Comparison of ENCODE assay signal across 11 mouse cellular contexts in genomic region chr5:151393821-151394662, GRCm38 (mm10). TPM values are rescaled to one million over a fixed set of nuclear protein-coding genes. Genes with fewer than 3 reads are reported as not detected.
DNase-seq lines count a peak whose midpoint lies in the region; ATAC-seq and TF ChIP-seq lines count a peak whose summit lies in the region.
"Had no signal": no experiment of that assay in that cellular context is flagged by ENCODE, and none has a peak within 500 bp of the region (broad histone marks: within the 10 kb centered on the region; RNA-seq: fewer than 3 reads in every experiment).

No protein-coding gene starts in this region.

- H3K27me3 ChIP-seq in midbrain, embryonic 16.5 days (ENCODE audit: control insufficient read depth, insufficient read depth, low read depth, low read length): no peaks in the 10 kb centered on the region
- no peaks in the 10 kb centered on the region for H3K27me3 ChIP-seq in midbrain, embryonic 14.5 days (ENCODE audit: control insufficient read depth, insufficient read depth, low read length)
- no peaks in the 10 kb centered on the region for H3K27me3 ChIP-seq in limb, embryonic 13.5 days
- H3K27me3 ChIP-seq in stomach, postnatal 0 days (ENCODE audit: control insufficient read depth, insufficient read depth, low read length): no peaks in the 10 kb centered on the region

- no peaks in the 10 kb centered on the region for H3K36me3 ChIP-seq in midbrain, embryonic 16.5 days (ENCODE audit: control insufficient read depth, insufficient read depth, low read length)
- H3K36me3 ChIP-seq in midbrain, embryonic 14.5 days (ENCODE audit: control insufficient read depth, insufficient read depth, low read length): no peaks in the 10 kb centered on the region
- no peaks in the 10 kb centered on the region for H3K36me3 ChIP-seq in limb, embryonic 13.5 days
- no peaks in the 10 kb centered on the region for H3K36me3 ChIP-seq in stomach, postnatal 0 days (ENCODE audit: control insufficient read depth, insufficient read depth, low read length)

- H3K4me1 ChIP-seq in midbrain, embryonic 16.5 days (ENCODE audit: control insufficient read depth, insufficient read depth, low read length): no peaks in the 10 kb centered on the region
- no peaks in the 10 kb centered on the region for H3K4me1 ChIP-seq in midbrain, embryonic 14.5 days (ENCODE audit: control insufficient read depth, insufficient read depth, low read length)
- peaks cover 13% of the 10 kb centered on the region; the same call in 1 of the 2 replicates for H3K4me1 ChIP-seq in limb, embryonic 13.5 days
- no peaks in the 10 kb centered on the region for H3K4me1 ChIP-seq in stomach, postnatal 0 days (replicated peaks; ENCODE audit: control insufficient read depth, insufficient read depth)

- no peak overlapping the region for H3K27ac ChIP-seq in midbrain, embryonic 16.5 days (ENCODE audit: low read length)
- no peak overlapping the region for H3K27ac ChIP-seq in midbrain, embryonic 14.5 days (replicated peaks; ENCODE audit: low read depth, low read length)
- H3K27ac ChIP-seq in limb, embryonic 13.5 days: peak overlapping the region; percentile 74
- peak overlapping the region; percentile 84 for H3K27ac ChIP-seq in stomach, postnatal 0 days (replicated peaks)
- H3K27ac ChIP-seq: liver, embryonic 14.5 days had no signal

- WGBS in midbrain, embryonic 16.5 days: 50% methylated on average over 7 of the region's 7 CpGs
- 64% methylated on average over 7 of the region's 7 CpGs for WGBS in midbrain, embryonic 14.5 days
- 67% methylated on average over 7 of the region's 7 CpGs for WGBS in limb, embryonic 13.5 days
- 50% methylated on average over 7 of the region's 7 CpGs for WGBS in stomach, postnatal 0 days

- no peak overlapping the region for H3K4me2 ChIP-seq in midbrain, embryonic 16.5 days (ENCODE audit: low read length)
- no peak overlapping the region for H3K4me2 ChIP-seq in midbrain, embryonic 14.5 days (ENCODE audit: low read length)
- H3K4me2 ChIP-seq in limb, embryonic 13.5 days (replicated peaks): no peak overlapping the region
- no peak overlapping the region for H3K4me2 ChIP-seq in stomach, postnatal 0 days (replicated peaks; ENCODE audit: low read depth)

- peak; percentile 56; the same call in 1 of the 2 replicates for ATAC-seq in midbrain, embryonic 16.5 days
- no peak for ATAC-seq in midbrain, embryonic 14.5 days (ENCODE audit: low FRiP score, low TSS enrichment)
- no peak for ATAC-seq in limb, embryonic 13.5 days (ENCODE audit: low FRiP score, low read depth)
- peak; percentile 84 for ATAC-seq in stomach, postnatal 0 days (ENCODE audit: low FRiP score, low TSS enrichment)

- peak; percentile 34 for DNase-seq in adrenal gland, adult 2 months
- no peak for DNase-seq in adrenal gland, adult 18-20 months (ENCODE audit: low spot score in 2 of 2)
- no peak for DNase-seq in midbrain, embryonic 14.5 days
- DNase-seq in stomach, postnatal 0 days (ENCODE audit: low spot score): peak; percentile 33
- no peak for DNase-seq in gastrocnemius, adult 8-10 months (ENCODE audit: low spot score in 2 of 2)
- no peak for DNase-seq in MN1 (ENCODE audit: low spot score)

- no peak overlapping the region for H3K9ac ChIP-seq in midbrain, embryonic 16.5 days (ENCODE audit: low read depth, low read length)
- no peak overlapping the region for H3K9ac ChIP-seq in midbrain, embryonic 14.5 days (replicated peaks; ENCODE audit: low read length)
- H3K9ac ChIP-seq in limb, embryonic 13.5 days: no peak overlapping the region
- H3K9ac ChIP-seq in stomach, postnatal 0 days (ENCODE audit: low read length): no peak overlapping the region
- H3K9ac ChIP-seq: liver, embryonic 14.5 days had no signal

- no peaks in the 10 kb centered on the region for H3K9me3 ChIP-seq in midbrain, embryonic 16.5 days (replicated peaks; ENCODE audit: control insufficient read depth, low read length, poor library complexity, severe bottlenecking)
- no peaks in the 10 kb centered on the region for H3K9me3 ChIP-seq in midbrain, embryonic 14.5 days (ENCODE audit: control insufficient read depth, low read length)
- H3K9me3 ChIP-seq in limb, embryonic 13.5 days: no peaks in the 10 kb centered on the region
- H3K9me3 ChIP-seq in stomach, postnatal 0 days (ENCODE audit: control insufficient read depth, low read length): no peaks in the 10 kb centered on the region

- no peak for TF ChIP-seq CTCF in stomach, postnatal 0 days (IDR thresholded peaks at IDR 0.05; ENCODE audit: low read depth)

- H3K4me3 ChIP-seq in midbrain, embryonic 16.5 days (ENCODE audit: low read depth, low read length): no peak overlapping the region
- no peak overlapping the region for H3K4me3 ChIP-seq in midbrain, embryonic 14.5 days (replicated peaks; ENCODE audit: low read depth, low read length)
- no peak overlapping the region for H3K4me3 ChIP-seq in limb, embryonic 13.5 days
- no peak overlapping the region for H3K4me3 ChIP-seq in stomach, postnatal 0 days (ENCODE audit: low read depth, low read length)

- TF ChIP-seq EP300 in stomach, postnatal 0 days (optimal IDR thresholded peaks at IDR 0.05): no peak

RNA-seq across cellular contexts. Expression of gene Gm42906, which starts 33.9 kb away (rescaled TPM):
- not detected for total RNA-seq in adrenal gland, adult 2 months (2021)
- not detected in 2 replicates for polyA plus RNA-seq in adrenal gland, adult 2 months (2012; rRNA removed)
- total RNA-seq in adrenal gland, adult 18-20 months (2021): under 1 TPM in 1 of 2 experiments, not detected in 1; 0.93 TPM
- not detected in 2 replicates for polyA plus RNA-seq in midbrain, embryonic 16.5 days (2015; fragmentation: Nextera tagmentation; extraction: Ambion mirVana)
- not detected in 2 replicates for polyA plus RNA-seq in midbrain, embryonic 14.5 days (2014; fragmentation: Nextera tagmentation; extraction: Ambion mirVana)
- polyA plus RNA-seq in limb, embryonic 13.5 days (2015; fragmentation: Nextera tagmentation; extraction: Ambion mirVana): not detected in 2 replicates
- 0.52 TPM in 1 of 2 replicates, not detected in the other for polyA plus RNA-seq in stomach, postnatal 0 days (2015; fragmentation: Nextera tagmentation; extraction: Ambion mirVana)
- 1 to 10 TPM in 2 of 4 experiments, not detected in 2; 1.4 to 1.7 TPM for total RNA-seq in gastrocnemius, adult 8-10 months (2022)
- polyA plus RNA-seq: C2C12; liver, embryonic 14.5 days; testis, adult 2 months had no signal

Comparison
In these comparisons a context has a peak if more than half of its experiments do, and no peak if none do; other contexts are left out.
1. DNase-seq: peak in adrenal gland, adult 2 months (single experiment) and stomach, postnatal 0 days (single experiment); none in adrenal gland, adult 18-20 months (0 of 2), midbrain, embryonic 14.5 days (single experiment), gastrocnemius, adult 8-10 months (0 of 2) and MN1 (single experiment).
2. ATAC-seq: peak in midbrain, embryonic 16.5 days (single experiment) and stomach, postnatal 0 days (single experiment); none in midbrain, embryonic 14.5 days (single experiment) and limb, embryonic 13.5 days (single experiment).
3. H3K27ac ChIP-seq: peak in limb, embryonic 13.5 days (single experiment) and stomach, postnatal 0 days (single experiment); none in midbrain, embryonic 16.5 days (single experiment) and midbrain, embryonic 14.5 days (single experiment).